Mouse (Mus musculus) gastrocnemius, postnatal 25 days (tissue): ENCODE data around the gene Olfr1313. TPM values are rescaled to one million over a fixed set of nuclear protein-coding genes. Genes with fewer than 3 reads are reported as not detected.
"Not testable (repeated sequence)": the region's sequence is repeated elsewhere in the genome, so short reads cannot be mapped to it uniquely, and the experiment has no call there.

Source experiments
- DNase-seq: peaks from one replicate; pipeline ENCODE4 v3.0.0; 2022
- long read RNA-seq, 2 experiments: library from polyadenylated mRNA; stranded (forward); transcript quantifications; one replicate each; pipeline ENCODE4 v2.0.0; 2021
- total RNA-seq, 2 experiments: library from RNA; stranded (reverse); gene quantifications; 1 replicate in 1 of 2; 2 replicates in 1 of 2; pipeline ENCODE4 v1.2.3; 2021

The Olfr1313 gene
- not detected for total RNA-seq
- long read RNA-seq, experiment 1, result 0 reads
- long read RNA-seq, experiment 2, result 0 reads

DNA sequence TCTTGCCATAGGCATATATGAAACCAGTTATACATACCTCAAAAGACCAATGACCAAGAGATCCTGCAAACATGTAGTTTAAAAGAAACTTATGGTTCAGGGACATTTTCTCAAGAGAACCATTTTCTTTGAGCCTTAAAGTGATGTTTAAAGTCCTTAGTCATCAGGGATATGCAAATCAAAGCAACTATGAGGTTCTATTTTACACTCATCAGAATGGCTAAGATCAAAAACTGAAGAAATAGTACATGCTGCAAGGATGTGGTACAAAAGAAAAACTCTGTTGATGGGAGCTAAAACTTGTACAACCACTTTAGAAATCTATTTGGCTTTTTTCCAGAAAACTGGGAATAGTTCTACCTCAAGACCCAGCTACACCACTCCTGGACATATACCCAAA lies at the start of gene Olfr1313:
TSS of gene Olfr1313 (minus strand) at position 101 of the 400 bp plus-strand sequence.
- DNase-seq, result no peak

DNA sequence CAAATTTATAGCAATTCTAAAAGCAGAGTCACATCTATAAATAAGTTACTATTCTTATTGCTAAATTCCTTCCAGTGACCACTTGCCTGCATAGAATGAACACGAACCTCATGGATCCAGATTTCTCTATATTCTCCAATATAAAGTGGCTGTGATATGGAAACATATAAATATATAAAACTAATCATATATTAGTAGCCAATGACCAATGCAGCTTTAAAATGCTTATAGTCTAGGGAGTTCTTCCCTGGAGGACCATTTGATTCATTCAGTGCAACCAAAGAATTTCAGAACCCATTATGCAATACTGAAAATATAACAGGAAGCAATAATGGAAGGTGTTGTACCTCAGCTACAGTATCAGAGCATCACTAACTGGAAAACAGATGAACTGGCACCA lies 37.7 kb upstream of the Olfr1313 start, which contains the start of gene Olfr1315-ps1:
TSS of gene Olfr1315-ps1 (minus strand) at position 101 of the 400 bp plus-strand sequence.
- no peak for DNase-seq

DNA sequence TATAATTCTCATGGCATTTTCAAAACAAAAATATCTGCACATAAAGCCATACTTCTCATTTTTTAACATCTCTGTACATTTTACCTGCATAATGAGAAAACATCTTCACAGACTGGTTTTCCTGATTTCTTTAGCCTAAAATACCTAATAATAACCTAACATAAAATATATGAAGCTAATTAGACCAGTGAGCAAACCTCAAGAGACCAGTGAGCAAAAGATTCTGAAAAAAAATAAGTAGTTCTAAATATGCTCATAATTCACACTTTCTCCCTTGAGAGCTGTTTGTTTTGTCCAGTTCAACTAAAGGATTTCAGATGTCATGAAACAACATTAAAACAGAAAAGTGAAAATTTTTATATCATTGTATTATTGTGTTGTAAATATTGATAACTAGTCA lies 19.0 kb upstream of the Olfr1313 start, which contains the start of gene Olfr1314:
TSS of gene Olfr1314 (minus strand) at position 101 of the 400 bp plus-strand sequence.
- DNase-seq, result no peak

DNA sequence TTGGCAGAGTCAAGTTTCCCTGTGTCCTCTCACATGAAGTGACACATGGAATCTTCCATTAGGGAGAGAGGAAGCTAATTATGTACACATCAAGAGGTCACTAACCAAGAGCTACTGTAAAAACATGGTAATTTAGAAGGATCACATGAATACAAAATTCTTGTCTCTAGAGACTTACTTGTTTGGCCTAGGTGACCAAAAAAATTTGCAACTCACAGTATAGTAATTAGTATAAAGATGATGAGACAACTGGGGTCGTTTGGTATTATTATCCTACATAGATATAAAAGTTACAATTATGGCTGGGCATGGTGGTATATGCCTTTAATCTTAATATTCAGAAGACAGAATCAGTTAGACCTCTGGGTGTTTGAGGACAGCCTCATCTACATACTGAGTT lies 27.5 kb downstream of the Olfr1313 start, which contains the start of gene Olfr1312:
TSS of gene Olfr1312 (minus strand) at position 101 of the 400 bp plus-strand sequence.
- DNase-seq, result no peak

DNA sequence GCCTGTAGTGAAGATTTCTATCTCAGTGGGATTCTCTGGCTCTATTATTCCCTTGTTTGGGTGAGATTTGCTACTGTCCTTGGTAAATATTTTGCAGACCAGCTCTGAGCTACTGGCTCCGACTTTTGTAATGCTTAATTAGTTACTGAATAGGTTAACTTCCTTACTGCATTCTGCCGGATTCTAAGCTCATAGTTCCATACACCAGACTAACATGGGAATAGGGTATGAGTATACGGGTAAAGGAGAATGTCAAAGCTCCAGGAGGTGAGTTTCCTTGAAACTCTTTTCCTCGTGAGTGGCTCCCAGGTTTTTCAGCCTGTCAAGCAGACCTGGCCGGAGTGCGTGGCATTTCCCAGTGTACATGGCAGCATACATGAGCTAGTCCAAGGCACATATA lies 50.7 kb downstream of the Olfr1313 start:
- not testable (repeated sequence) for DNase-seq

DNA sequence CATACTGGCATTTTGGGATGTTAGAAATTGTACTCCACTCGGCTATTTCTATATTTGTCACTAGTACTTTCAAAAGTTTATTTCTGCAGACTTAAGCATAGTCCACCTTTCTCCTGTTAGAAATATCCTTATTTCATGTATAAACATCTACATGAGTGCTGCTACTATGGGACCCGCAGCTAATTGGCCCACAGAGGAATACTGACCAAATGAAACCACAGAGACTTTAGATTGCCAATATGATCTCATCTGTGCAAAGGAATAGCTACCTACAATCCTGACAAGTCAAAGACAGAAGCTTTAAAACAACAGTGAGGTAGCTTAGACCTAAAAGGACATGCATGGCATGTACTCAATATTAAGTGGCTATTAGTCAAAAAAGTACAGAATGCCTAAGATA lies 53.3 kb downstream of the Olfr1313 start, which contains the start of gene Olfr1311:
TSS of gene Olfr1311 (minus strand) at position 101 of the 400 bp plus-strand sequence.
- no peak for DNase-seq

Other genes with a start within 250 kb of the Olfr1313 start
- not detected for gene Olfr1305, start 200.7 kb downstream of the Olfr1313 start, total RNA-seq
- not detected for gene Olfr1306, start 161.6 kb downstream of the Olfr1313 start, total RNA-seq
- gene Olfr1307, start 128.4 kb downstream of the Olfr1313 start, total RNA-seq, result not detected
- not detected for gene Olfr1308, start 112.9 kb downstream of the Olfr1313 start, total RNA-seq
- gene Olfr1309, start 87.6 kb downstream of the Olfr1313 start, total RNA-seq, result not detected
- gene Olfr1310, start 65.1 kb downstream of the Olfr1313 start, total RNA-seq, result not detected
- not detected for gene Olfr1311, start 53.4 kb downstream of the Olfr1313 start, total RNA-seq
- gene Olfr1312, start 27.6 kb downstream of the Olfr1313 start, total RNA-seq, result not detected
- not detected for gene Olfr1314, start 18.9 kb upstream of the Olfr1313 start, total RNA-seq
- gene Olfr1315-ps1, start 37.6 kb upstream of the Olfr1313 start, total RNA-seq, result not detected
- gene Olfr1316, start 57.1 kb upstream of the Olfr1313 start, total RNA-seq, result not detected
- gene Olfr1317, start 62.5 kb upstream of the Olfr1313 start, total RNA-seq, result not detected
- gene Olfr1318, start 76.4 kb upstream of the Olfr1313 start, total RNA-seq, result not detected
- 1 to 10 TPM; 2.1 to 2.3 TPM for gene Lpcat4, start 161.6 kb upstream of the Olfr1313 start, total RNA-seq
- gene Nutm1, start 181.4 kb upstream of the Olfr1313 start, total RNA-seq, result not detected
- gene Nop10, start 184.1 kb upstream of the Olfr1313 start, total RNA-seq, result 10 to 100 TPM; 49.2 to 55.4 TPM
- gene Slc12a6, start 188.0 kb upstream of the Olfr1313 start, total RNA-seq, result 10 to 100 TPM; 22.7 to 23.0 TPM
- 1 to 10 TPM in 1 of 2 experiments, under 1 TPM in 1; 0.56 to 1.2 TPM for gene Gm21985, start 188.5 kb upstream of the Olfr1313 start, total RNA-seq